Mouse (Mus musculus) thymus, adult 2 months (tissue): ENCODE measurements at regions not wholly inside any gene's neighbourhood (a gene's known extent, or its start where the extent isn't known, plus 50 kb on each side); places are given as distances from the start of the nearest gene placed in this dataset.

Experiments used
- CTCF ChIP-seq: fragments of 200-500 bp; IDR thresholded peaks from 2 replicates; pipeline ENCODE4 v1.5.1; 2012; ENCODE audit warnings: mild to moderate bottlenecking, control low read depth, low read length, moderate library complexity, borderline replicate concordance; ENCODE audit not compliant: control insufficient read depth, poor library complexity, insufficient read depth; ENCODE audit errors: extremely low read depth
- POLR2A ChIP-seq: fragments of 200-500 bp; IDR thresholded peaks from 2 replicates; pipeline ENCODE4 v1.6.1; 2012; ENCODE audit warnings: mild to moderate bottlenecking, low read length, control low read depth, moderate library complexity; ENCODE audit not compliant: control insufficient read depth, poor library complexity, insufficient read depth; ENCODE audit errors: extremely low read depth

- TF ChIP-seq POLR2A = no peak
- TF ChIP-seq CTCF = no peak
Measured at GRCm38 (mm10) chrX:166977029-166977428, 232.1 kb downstream of the Tmsb4x start.
